Mouse (Mus musculus) adrenal gland, adult 18-20 months (tissue): ENCODE measurements at regions not wholly inside any gene's neighbourhood (a gene's known extent, or its start where the extent isn't known, plus 50 kb on each side); places are given as distances from the start of the nearest gene placed in this dataset.
A peak's percentile ranks its signal among the peaks of the same experiment; 100 is the strongest.

Experiments
- DNase-seq, 2 experiments: peaks; one replicate each; pipeline ENCODE4 v3.0.0; 2021 to 2022; ENCODE audit warnings: low spot score in 2 of 2

DNA sequence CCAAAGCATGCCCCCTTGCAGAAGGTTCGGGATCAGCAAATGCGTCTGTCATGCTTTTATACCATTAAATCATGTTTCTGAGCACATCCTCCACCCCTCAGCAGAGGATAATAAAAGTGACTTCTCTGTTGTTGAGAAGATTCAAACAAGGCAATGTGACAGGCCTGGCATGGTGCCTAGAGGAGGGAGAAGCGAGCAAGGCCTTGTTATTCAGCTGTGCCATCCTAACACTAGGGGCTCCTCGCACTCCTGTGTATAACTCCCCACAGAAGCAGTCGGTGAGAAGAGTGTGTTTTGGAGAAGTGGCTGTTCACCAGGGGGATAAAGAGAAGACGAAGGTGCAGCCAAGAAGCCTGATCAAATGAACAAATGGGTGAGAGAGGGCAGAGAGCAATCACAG lies 330.3 kb downstream of the Cmpk2 start:
- DNase-seq = no peak

DNA sequence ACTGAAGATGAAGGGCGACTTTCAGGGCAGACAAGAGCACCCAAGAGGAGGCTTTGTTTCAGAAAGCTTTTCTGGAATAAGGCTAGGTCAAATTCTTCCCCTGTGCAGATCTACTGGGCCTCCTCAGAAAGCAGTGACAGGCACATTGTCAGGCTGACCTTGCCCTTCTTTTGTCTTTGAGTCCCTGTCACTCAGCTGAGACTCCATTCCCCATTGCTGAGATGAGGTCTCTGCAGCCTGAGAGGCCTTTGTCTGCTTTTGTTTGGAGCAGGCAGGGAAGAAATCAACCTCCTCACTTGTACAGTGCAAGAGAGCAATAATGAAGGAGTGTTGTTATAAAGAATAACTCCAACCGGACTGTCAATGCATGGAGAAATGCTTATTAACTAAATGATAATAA lies 327.4 kb downstream of the Cmpk2 start:
- no peak for DNase-seq

GRCm38 (mm10) chr12:26789336-26789846 lies 320.4 kb downstream of the Cmpk2 start:
- DNase-seq = no peak

DNA sequence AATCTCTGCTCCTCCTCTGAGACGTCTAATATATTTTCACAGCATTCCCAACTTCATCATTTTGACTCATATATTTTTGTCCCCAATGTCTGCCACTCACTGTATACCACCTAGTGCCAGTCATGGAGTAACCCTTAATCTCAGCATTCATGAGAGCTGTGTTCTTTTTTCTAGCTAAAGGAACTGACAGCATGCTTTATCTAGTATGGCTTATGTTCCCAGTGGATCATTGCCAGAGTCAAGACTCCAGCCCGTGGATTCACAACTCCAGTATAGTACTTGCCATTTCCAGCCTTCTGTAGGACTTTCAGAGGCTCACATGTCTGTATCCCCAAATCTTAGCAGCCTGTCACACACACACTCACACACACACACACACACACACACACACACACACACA lies 316.5 kb downstream of the Cmpk2 start:
- no peak for DNase-seq

- no peak for DNase-seq
These were observed 315.4 kb downstream of the Cmpk2 start for GRCm38 (mm10) chr12:26784426-26784825.

GRCm38 (mm10) chr12:26783800-26784199 lies 314.8 kb downstream of the Cmpk2 start:
- DNase-seq = no peak

DNA sequence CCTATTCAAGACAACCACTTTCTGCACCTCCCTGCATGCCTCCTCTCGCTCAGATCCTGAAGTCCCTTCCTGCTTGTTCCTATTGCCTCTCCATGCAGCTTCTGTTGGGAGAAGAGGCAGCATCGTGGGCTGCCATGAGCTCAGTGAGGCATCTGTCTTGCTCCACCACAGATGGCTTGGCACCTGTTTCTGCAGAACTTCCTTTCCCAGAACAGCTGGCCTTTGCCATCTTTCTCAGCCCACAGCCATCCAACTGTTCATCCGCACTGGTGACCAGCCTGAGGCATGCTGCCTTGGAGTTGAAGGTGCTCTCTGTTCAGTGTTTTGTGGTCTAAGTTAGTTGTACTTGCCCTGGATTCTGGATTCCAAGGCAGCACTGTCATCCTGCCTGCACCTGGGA lies 312.5 kb downstream of the Cmpk2 start:
- no peak for DNase-seq

GRCm38 (mm10) chr12:26778796-26779195 lies 309.8 kb downstream of the Cmpk2 start:
- DNase-seq = no peak

DNA sequence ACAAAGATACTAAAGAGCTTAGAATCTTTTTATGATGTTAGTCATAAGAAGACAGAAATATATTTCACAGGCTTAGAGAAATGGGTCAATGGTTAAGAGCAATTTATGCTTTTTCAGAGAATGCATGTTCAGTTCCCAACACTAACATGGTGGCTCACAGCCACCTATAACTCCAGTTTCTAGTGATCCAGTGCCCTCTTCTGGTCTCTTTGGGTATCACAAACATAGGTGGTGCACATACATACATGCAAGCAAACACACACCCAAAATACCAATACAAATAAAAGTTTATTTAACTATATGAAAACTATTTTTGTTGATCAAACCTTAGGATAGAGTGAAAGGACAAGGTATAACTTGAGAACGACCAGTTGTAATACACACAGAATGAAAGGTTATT lies 308.0 kb downstream of the Cmpk2 start:
- DNase-seq = no peak

DNA sequence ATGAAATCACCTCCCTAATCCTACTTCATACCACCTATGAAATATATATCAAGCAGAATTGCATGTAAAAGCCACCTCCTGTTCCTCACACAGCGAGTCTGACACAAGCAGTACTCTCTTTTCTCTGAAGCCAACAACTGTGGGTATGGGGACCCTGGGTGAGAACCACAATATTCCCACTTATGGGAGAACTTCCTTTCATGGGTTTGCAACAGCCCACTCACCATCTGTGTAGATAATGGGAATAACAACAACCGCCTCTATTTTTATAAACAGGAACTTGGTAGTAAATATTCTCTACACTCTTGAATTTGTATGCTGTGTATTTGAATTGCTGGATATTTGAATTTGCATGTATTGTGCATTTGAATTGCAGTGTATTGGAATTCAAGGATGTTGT lies 305.0 kb downstream of the Cmpk2 start:
- no peak for DNase-seq

GRCm38 (mm10) chr12:26770753-26771583 lies 302.0 kb downstream of the Cmpk2 start:
- DNase-seq = no peak

DNA sequence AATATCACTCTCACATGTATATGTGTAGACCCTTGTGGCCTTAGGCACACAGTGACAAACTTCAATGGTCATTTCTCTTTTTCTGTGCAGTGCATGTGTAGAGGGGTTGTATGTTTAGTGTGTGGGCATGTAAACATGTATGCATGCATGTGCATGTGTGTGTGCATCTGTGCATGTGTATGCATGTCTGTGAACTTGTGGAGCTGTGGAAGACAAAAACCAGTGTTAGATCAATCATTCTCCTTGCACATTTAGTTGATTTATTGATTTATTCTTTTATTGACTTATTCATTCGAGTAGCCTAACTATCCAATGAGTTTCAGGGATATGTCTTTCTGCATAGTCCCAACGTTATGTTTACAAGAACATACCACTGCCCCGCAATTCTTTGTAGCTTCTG lies 298.5 kb downstream of the Cmpk2 start:
- no peak for DNase-seq

DNA sequence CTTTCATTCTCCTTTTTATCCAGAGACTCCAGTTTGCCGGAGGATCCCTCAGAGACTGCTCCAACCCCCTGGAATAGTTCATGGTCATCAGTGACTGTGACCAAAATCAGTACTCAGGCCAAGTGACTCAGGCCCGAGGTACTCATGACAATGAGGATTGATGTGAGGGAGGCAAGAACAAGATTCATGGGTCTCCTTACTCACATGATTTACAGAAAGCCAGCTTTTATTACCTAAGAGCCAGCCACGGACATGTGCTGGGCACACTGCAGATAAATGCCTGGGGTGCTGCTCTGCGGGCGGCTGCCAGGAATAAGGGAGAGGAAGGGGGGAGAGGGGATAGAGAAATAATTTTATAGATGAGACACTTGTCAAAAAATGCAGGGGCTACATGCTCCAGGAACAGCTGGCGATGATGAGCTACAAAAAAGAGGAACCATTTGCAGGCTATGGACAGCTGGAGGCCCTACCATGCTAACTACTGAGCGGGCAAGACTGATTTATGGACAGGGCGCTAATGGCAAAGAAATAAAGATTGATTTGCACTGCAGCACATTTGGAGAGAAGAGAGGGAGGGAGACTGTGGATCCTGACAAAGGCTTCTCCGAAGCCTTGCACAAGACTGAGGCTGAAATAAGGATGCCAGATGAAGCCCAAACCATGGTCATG lies 289.8 kb downstream of the Cmpk2 start:
- peak in 1 of 2 experiments; percentile 13 for DNase-seq

DNA sequence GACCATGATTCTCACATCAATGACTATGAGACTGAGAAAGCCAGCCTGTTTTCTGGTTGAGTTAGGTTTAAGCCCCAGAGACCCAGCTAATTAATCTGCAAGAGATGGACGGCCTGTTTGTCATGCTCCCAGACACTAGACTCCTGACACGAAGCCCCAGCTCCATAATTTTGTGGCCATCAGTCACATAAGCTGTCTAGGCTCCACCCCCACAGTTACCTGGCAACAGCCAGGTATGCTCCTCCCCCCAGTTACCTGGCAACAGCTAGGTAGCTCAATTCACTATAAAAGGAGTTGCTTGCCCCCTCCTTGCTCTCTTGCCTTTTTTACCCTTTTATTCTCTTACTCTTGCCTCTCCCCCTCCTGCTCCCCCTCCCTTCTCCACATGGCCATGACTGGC lies 287.3 kb downstream of the Cmpk2 start:
- no peak for DNase-seq

GRCm38 (mm10) chr12:26754611-26755010 lies 285.6 kb downstream of the Cmpk2 start:
- DNase-seq = no peak

- DNase-seq = no peak
These were observed 265.5 kb downstream of the Cmpk2 start for GRCm38 (mm10) chr12:26734558-26734897.

- no peak for DNase-seq
These were observed 265.0 kb downstream of the Cmpk2 start for GRCm38 (mm10) chr12:26733822-26734557.

DNA sequence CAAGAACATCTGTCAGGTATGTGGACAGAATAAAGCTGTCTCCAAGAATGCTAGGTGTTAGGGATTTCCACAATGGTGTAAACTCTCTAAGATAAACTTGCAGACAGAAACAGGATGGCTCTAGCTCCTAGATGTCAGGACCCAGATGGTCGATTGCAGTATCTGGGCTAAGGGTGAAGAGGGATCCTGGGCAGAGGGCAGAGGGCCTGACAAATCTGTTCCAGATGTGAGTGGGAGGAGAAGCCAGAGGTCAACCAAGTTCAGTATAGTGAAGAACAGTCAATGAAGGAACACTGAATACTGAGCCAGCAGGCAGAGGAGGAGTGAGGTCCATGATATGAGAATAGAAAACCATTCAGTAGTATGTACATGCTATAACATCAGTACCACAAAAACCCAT lies 254.4 kb downstream of the Cmpk2 start:
- DNase-seq = no peak

DNA sequence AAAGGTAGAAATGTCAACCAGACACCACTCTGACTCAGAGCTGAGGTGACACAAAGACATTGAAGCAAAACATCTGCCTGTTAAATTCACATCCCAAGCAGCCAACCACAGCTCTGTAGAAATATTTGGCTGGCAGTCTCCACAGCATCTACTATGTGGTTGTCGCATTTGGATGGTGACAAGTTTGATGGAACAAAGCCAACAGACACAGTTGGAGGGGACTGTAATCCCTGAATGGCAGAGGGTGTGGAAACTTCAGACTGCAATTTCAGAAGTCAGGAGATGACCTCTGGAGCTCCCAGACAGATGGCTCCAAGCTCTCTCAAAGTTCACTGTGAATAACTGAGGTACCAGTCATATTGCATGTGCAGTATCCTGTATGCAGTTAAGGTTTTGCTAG lies 229.8 kb downstream of the Cmpk2 start:
- DNase-seq = no peak

- no peak for DNase-seq
These were observed 219.0 kb downstream of the Cmpk2 start for GRCm38 (mm10) chr12:26688048-26688447.

DNA sequence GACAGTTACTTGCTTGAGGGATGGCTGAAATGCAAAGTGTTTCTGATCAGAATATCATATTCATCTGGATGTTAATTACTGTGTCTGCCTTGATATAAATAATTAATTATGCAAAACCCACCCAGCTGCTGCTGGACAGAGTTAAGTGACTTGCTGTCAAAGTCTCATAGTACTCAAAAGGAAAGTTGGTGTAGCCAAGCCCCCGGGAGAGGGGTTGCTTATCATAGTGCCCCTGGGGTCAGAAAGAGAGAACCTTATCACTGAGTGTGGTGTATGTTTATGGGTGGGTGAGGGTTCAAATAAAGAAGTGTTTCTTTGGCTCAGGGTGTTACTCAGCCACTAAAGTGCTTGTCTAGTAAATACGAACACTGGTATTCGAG lies 211.6 kb downstream of the Cmpk2 start:
- no peak for DNase-seq
